Mouse (Mus musculus): Measurements from ENCODE around the gene Nup210. TPM values are rescaled to one million over a fixed set of nuclear protein-coding genes. Genes with fewer than 3 reads are reported as not detected.

Gene Nup210
- polyA plus RNA-seq, 1 experiment from 2014 or later, result 11.8 TPM

DNA sequence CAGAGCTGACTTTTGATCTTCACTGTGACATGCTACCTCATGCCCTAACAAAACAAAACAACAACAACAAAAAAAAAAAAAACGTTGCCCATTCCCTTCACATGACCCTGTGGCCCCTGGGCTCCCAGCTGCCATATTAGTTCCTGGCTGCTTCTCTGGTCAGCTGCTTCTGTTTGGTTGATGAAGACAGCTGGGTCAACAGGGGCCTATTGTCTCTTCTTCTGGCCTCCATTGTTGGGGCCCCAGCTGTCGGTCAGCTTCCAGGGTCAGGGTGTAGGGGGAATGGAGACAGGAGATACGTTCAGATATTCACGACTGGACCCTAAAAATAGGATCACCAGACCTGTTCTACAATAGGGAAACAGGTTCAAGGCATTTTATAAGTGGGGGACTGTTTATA, 39.4 kb upstream of the Nup210 start:
- no peak for DNase-seq

DNA sequence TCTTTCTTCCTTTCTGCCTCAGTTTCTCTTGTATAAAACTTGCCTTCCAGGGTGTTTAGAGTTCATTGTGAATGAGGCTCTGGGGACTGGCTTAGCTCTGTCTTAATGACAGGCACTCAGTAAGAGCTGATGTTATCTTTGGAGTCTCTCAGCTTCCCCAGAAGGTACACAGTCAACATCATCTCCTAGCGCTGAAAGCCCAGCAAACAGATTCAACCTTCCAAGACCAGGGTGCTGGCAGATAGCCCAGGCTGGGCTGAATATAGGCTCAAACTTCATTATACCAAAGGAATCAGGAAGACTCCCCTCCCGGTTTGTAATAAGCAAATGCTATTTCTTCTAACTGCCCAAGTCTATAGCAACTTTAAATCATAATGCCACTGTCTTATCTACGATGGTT, 38.7 kb upstream of the Nup210 start:
- no peaks in the 10 kb centered on the region for H3K9me3 ChIP-seq (ENCODE audit: low read length)
- no peak for DNase-seq
- no peaks in the 10 kb centered on the region for H3K36me3 ChIP-seq (replicated peaks; ENCODE audit: insufficient read depth, low read length)
- ATAC-seq, result no peak
- TF ChIP-seq EP300 (IDR thresholded peaks at IDR 0.05; ENCODE audit: low read depth), result no peak
- TF ChIP-seq CTCF (IDR thresholded peaks at IDR 0.05; ENCODE audit: low read depth), result no peak
- H3K27ac ChIP-seq (ENCODE audit: low read depth), result peak overlapping the region; percentile 3; the same call in 1 of the 2 replicates
- 53% methylated on average over 3 of the region's 3 CpGs for WGBS (ENCODE audit: insufficient replicate concordance)
- H3K27me3 ChIP-seq (ENCODE audit: insufficient read depth, low read length), result no peaks in the 10 kb centered on the region; the same call in 1 of the 2 replicates
- no peak overlapping the region for H3K9ac ChIP-seq (replicated peaks)
- H3K4me1 ChIP-seq (ENCODE audit: insufficient read depth), result peaks cover 57% of the 10 kb centered on the region
- no peak overlapping the region for H3K4me2 ChIP-seq (ENCODE audit: low read depth, low read length)
- no peak overlapping the region for H3K4me3 ChIP-seq (ENCODE audit: low read depth, low read length)

More for the DNA sequence above, 39.4 kb upstream of the Nup210 start:
- no peak overlapping the region for H3K9ac ChIP-seq (replicated peaks)
- WGBS (ENCODE audit: insufficient replicate concordance), result 16% methylated on average over 4 of the region's 4 CpGs
- H3K4me2 ChIP-seq (ENCODE audit: low read depth, low read length), result peak overlapping the region; percentile 94
- peak overlapping the region; percentile 3; the same call in 1 of the 2 replicates for H3K27ac ChIP-seq (ENCODE audit: low read depth)
- no peak for ATAC-seq
- H3K36me3 ChIP-seq (replicated peaks; ENCODE audit: insufficient read depth, low read length), result no peaks in the 10 kb centered on the region
- peaks cover 65% of the 10 kb centered on the region for H3K4me1 ChIP-seq (ENCODE audit: insufficient read depth)
- H3K9me3 ChIP-seq (ENCODE audit: low read length), result no peaks in the 10 kb centered on the region
- no peaks in the 10 kb centered on the region; the same call in 1 of the 2 replicates for H3K27me3 ChIP-seq (ENCODE audit: insufficient read depth, low read length)
- TF ChIP-seq CTCF (IDR thresholded peaks at IDR 0.05; ENCODE audit: low read depth) (no peak), EP300 (IDR thresholded peaks at IDR 0.05; ENCODE audit: low read depth) (no peak)
- no peak overlapping the region for H3K4me3 ChIP-seq (ENCODE audit: low read depth, low read length)

DNA sequence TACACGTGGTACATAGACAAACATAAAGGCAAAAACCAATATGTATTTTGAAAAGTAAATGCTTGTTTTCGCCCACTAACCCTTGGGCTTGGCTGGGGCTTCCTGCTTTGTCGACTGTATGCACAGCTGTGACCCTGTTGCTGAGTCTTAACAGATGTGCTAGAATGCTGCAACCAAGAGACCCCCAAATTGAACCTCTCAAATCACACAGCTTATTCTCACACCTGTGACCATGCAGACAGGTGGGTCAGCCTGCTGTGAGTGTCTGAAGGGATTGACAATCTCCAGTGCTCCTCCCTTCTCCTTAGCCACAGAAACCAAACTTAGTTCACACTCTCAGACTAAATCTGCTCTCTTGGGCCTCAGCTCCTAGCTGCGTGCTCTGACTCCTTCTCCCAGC, 38.1 kb upstream of the Nup210 start:
- no peak for DNase-seq
- Histone ChIP-seq H3K9ac (replicated peaks) (no peak overlapping the region), H3K27ac (ENCODE audit: low read depth) (no peak overlapping the region), H3K9me3 (ENCODE audit: low read length) (no peaks in the 10 kb centered on the region), H3K27me3 (ENCODE audit: insufficient read depth, low read length) (no peaks in the 10 kb centered on the region; the same call in 1 of the 2 replicates), H3K4me1 (ENCODE audit: insufficient read depth) (peaks cover 52% of the 10 kb centered on the region), H3K4me2 (ENCODE audit: low read depth, low read length) (no peak overlapping the region), H3K4me3 (ENCODE audit: low read depth, low read length) (no peak overlapping the region), H3K36me3 (replicated peaks; ENCODE audit: insufficient read depth, low read length) (no peaks in the 10 kb centered on the region)
- ATAC-seq, result no peak
- WGBS (ENCODE audit: insufficient replicate concordance), result 45% methylated on average over 4 of the region's 4 CpGs
- TF ChIP-seq CTCF (IDR thresholded peaks at IDR 0.05; ENCODE audit: low read depth), result no peak

DNA sequence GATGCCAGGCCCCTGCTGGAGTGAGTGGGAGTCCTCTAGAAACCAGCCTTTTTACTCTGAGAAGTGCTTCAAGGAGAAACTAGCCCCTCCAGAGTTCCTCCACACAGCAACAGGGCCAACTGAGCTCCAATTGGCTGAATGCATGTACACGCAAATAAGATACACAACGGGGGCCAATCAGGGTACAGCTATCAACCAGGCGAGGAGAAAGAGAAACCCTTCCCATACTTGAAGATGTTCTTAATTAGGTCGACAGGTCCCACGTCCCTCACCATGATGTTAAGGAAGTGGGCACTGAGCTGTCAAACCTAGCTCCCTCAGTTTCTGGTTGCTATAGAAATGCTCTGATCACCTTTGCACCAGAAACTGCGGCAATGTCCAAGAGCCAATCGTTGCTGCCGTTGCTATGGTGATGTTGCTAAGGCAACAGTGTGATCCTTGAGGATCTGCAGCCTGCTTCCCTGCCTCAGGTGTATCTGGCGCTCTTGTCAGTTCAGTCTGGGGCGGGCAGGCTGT, 37.0 kb upstream of the Nup210 start:
- Histone ChIP-seq H3K27ac (ENCODE audit: low read depth) (peak overlapping the region; percentile 31; the same call in 1 of the 2 replicates), H3K9ac (replicated peaks) (no peak overlapping the region), H3K27me3 (ENCODE audit: insufficient read depth, low read length) (no peaks in the 10 kb centered on the region; the same call in 1 of the 2 replicates), H3K9me3 (ENCODE audit: low read length) (no peaks in the 10 kb centered on the region), H3K4me1 (ENCODE audit: insufficient read depth) (peaks cover 42% of the 10 kb centered on the region), H3K36me3 (replicated peaks; ENCODE audit: insufficient read depth, low read length) (no peaks in the 10 kb centered on the region), H3K4me2 (ENCODE audit: low read depth, low read length) (peak overlapping the region; percentile 51), H3K4me3 (ENCODE audit: low read depth, low read length) (no peak overlapping the region)
- TF ChIP-seq EP300 (IDR thresholded peaks at IDR 0.05; ENCODE audit: low read depth), result no peak
- 5% methylated on average over 10 of the region's 10 CpGs for WGBS (ENCODE audit: insufficient replicate concordance)
- ATAC-seq (no peak), DNase-seq (no peak)

DNA sequence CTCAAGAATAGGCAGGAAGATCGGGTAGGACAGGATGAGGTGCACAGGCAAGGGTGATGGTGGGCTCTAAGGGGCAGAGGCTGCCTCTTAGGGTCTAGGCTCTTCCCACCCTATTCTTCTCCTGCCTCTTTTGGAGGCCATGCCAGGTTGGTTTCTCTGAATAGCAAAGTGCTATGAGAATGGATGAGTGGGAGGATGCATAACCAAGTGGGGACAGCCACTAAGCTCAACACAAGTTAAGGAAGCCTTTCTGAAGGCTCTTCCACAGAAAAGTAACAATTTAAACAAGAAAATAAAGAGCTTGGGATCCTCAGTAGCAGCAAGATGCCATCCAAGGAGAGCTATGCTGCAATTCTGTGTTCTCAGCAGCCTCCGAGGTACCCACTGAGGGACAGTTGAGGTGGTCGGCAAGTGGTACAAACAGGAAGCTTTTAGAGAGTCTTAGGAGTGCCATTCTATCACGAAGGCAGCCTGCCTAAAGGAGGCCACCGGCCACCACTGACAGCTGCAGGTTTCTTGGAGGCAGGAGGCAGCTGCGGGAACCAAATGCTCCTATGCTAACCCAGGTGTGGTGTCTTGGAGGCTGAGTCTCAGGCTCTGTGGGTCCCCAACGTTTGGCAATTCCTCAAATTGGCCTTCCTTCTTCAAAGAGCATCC, 36.4 kb upstream of the Nup210 start:
- no peak overlapping the region for H3K9ac ChIP-seq (replicated peaks)
- no peaks in the 10 kb centered on the region for H3K9me3 ChIP-seq (ENCODE audit: low read length)
- H3K4me2 ChIP-seq (ENCODE audit: low read depth, low read length), result peak overlapping the region; percentile 51
- H3K36me3 ChIP-seq (replicated peaks; ENCODE audit: insufficient read depth, low read length), result no peaks in the 10 kb centered on the region
- DNase-seq (no peak), ATAC-seq (no peak)
- no peak for TF ChIP-seq CTCF (IDR thresholded peaks at IDR 0.05; ENCODE audit: low read depth)
- TF ChIP-seq EP300 (IDR thresholded peaks at IDR 0.05; ENCODE audit: low read depth), result no peak
- H3K27ac ChIP-seq (ENCODE audit: low read depth), result peak overlapping the region; percentile 31; the same call in 1 of the 2 replicates
- H3K4me1 ChIP-seq (ENCODE audit: insufficient read depth), result peaks cover 37% of the 10 kb centered on the region
- 25% methylated on average over 7 of the region's 7 CpGs for WGBS (ENCODE audit: insufficient replicate concordance)
- no peak overlapping the region for H3K4me3 ChIP-seq (ENCODE audit: low read depth, low read length)
- no peaks in the 10 kb centered on the region; the same call in 1 of the 2 replicates for H3K27me3 ChIP-seq (ENCODE audit: insufficient read depth, low read length)

DNA sequence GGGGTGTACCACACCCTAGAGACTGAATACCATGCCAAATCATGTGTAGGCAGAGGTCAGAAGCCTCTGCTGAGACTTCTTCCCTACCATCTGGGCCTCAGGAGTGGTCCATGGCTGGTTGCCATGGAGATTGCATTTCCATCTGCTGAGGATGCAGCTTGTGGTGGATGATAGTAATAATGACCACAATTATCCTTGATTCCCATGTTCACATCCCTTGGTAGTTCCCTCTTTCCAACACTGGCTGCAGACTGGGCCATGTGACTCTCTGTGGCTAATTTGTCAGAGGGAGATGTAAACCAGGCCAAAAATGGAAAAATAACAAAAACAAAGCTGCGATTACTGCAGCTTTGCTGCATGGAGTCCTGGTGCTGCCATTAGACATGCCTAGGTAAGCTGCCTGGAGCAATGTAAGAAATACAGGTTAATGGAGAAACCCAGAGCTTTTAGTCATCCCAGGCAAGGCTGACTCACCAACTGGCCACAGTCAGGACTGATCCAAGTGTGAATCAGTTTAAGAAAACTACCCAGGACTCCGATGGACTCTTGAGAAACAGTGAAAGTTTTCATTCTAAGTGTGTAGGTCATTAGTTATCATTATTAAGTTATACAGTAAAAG, 30.6 kb upstream of the Nup210 start:
- TF ChIP-seq CTCF (IDR thresholded peaks at IDR 0.05; ENCODE audit: low read depth), result no peak
- TF ChIP-seq EP300 (IDR thresholded peaks at IDR 0.05; ENCODE audit: low read depth), result no peak
- 82% methylated on average over 2 of the region's 2 CpGs for WGBS (ENCODE audit: insufficient replicate concordance)
- no peaks in the 10 kb centered on the region for H3K9me3 ChIP-seq (ENCODE audit: low read length)
- peaks cover 13% of the 10 kb centered on the region; the same call in 1 of the 2 replicates for H3K4me1 ChIP-seq (ENCODE audit: insufficient read depth)
- H3K4me2 ChIP-seq (ENCODE audit: low read depth, low read length), result no peak overlapping the region
- no peak for ATAC-seq
- no peak for DNase-seq
- H3K27me3 ChIP-seq (ENCODE audit: insufficient read depth, low read length), result no peaks in the 10 kb centered on the region
- H3K9ac ChIP-seq (replicated peaks), result no peak overlapping the region
- H3K4me3 ChIP-seq (ENCODE audit: low read depth, low read length), result no peak overlapping the region
- no peak overlapping the region for H3K27ac ChIP-seq (ENCODE audit: low read depth)
- no peaks in the 10 kb centered on the region for H3K36me3 ChIP-seq (replicated peaks; ENCODE audit: insufficient read depth, low read length)
